Mouse (Mus musculus): ENCODE measurements at regions not wholly inside any gene's neighbourhood (a gene's known extent, or its start where the extent isn't known, plus 50 kb on each side); places are given as distances from the start of the nearest gene placed in this dataset.
"Not testable (repeated sequence)": the region's sequence is repeated elsewhere in the genome, so short reads cannot be mapped to it uniquely, and the experiment has no call there.

DNA sequence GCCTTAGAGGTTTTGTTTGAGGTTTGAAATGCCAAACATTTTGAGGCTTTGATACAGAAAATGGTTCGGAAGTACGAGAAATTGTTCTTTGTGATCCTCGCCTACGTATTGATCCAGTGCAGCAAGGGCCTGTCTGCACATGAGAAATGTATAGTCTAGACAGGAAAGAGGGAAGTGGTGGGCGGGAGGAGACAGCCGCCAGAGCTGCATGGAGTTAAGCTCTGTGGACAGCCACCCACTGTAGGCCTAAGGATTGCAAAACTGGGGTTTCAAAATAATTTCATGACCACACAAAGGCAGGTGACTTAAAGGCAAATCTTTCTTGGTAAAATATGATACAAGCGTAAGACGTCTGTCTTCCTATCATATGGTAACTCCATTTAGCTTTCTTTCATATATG is 178.4 kb downstream of the Csl start:
- DNase-seq (ENCODE audit: low spot score) = no peak

DNA sequence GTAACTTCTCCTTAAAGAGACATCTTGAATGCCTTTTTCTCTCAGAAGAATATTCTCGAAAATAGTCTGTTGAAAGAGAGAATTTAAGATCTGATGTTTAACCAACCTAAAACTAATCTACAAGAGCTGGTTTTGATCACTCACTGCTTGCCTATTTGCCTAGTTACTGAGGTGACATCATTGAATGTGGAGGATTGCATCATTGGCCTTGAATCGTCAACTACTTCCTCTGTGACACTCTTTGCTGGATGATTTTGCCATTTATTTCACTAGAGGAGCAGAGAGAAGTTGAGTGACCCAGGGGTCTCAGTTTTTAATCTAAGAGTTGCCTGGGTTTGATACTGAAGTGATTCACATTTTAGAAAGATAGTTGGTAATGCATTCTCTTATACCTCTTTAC is 174.6 kb downstream of the Csl start:
- no peak for DNase-seq (ENCODE audit: low spot score)

DNA sequence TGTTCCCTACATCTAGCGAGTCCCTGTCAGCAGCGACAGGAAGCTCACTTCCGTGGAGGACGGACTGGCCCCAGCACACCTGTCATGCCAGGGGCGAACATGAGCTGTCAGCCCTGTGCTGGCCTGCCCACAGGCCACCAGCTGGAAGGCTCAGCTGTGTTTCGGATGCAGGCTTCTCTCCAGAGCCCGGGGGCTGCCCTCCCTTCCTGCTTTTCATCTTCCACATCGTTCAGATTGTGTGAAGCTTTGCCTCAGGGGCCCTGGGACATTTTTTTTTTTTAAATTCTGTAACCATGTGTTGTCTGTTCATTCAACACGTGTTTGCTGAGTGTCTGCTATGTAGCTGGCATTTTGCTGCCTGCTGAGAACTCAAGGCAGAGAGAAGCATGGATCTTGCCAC is 167.2 kb downstream of the Csl start:
- no peak for DNase-seq (ENCODE audit: low spot score)

DNA sequence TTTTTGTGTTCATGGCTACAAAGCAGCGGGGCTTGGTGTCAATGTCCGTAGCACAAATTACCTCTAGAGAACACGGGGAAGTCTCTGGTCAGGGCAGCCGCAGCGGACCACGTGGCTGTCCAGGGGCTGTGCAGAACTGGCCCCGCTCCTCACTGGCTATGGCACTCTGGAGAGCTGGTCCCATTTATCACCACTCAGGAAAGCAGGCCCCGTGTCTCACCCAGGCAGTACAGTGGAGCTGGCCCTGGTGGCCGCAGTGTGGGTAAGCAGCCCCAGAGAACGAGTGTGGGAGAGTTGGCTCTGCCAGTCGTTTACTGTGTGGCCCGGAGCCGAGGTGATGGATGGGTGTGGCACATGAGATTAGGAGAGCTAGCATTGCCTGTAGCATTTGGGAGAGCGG is 163.8 kb downstream of the Csl start:
- DNase-seq (ENCODE audit: low spot score) = no peak

DNA sequence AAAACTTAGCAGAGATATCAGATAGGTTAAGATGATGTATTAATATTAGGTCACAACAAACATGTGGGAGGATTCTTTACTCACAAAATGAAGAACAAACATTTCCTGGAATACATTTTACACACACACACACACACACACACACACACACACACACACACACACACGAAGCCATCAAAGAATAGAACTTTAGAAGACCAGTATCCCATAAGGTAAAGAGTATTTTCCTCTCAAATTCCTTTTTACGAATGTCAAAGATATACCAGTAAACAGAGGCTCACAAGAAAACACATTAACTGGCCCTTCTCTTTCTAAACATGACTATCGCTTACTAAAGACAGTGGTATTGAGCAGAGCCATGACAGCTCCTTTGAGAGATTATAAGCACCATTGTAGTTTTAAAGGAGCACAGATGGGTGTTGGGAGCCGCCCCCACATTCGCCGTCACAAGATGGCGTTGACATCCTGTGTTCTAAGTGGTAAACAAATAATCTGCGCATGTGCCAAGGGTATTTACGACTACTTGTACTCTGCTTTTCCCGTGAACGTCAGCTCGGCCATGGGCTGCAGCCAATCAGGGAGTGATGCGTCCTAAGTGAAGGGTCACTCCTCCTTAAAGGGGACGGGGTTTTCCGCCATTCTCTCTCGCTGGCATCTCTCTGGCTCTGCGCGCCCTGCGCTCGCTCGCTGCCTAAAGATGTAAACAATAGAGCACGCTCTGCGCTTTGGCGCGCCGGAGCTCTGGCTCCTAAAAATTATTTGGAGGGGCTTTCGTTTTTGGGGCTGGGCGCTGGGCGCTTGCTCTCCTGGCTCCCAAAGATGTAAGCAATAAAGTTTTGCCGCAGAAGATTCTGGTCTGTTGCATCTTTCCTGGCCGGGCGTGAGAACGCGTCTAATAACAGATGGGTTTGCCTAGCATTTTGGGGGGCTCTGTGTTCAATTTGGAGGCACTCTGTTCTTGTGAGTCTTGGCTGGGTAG is 160.0 kb downstream of the Csl start:
- not testable (repeated sequence) for DNase-seq (ENCODE audit: low spot score)

DNA sequence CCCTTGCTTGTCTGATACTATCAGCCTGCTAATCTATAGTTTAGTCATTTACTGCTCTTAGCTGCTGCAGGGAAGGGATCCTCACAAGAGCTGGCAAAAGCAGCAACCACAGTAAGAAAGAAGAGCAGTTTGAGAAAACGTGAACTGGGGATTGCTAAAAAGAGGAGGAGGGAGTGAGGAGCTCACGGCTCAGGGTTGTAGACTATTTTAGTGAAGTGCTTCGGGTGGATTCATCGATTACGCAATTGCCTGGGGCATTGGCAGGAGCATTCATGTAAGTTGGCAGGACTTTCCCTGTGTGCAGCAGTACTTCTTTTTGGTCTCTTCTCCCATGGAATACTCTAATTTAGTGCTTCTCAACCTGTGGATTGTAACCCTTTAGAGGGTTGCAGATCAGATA is 157.1 kb downstream of the Csl start:
- DNase-seq (ENCODE audit: low spot score) = no peak

DNA sequence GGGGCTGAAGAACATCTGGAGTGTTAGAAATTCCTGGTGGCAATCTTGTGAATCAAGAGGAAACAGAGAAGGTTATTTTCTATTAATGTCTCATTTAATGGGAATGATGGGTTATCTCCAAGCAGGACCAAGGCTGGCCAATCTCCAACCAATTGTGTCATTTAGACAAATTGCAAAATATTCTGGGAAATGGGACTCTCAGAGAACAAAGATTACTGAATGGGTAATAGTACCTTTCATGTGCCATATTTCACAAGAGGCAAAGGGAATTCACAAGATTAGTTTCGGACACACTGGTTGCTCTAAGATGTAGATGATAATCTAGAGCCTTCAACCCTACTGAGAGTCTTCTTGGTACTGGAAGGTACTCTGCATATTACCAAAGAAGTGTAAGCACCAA is 155.3 kb downstream of the Csl start:
- no peak for DNase-seq (ENCODE audit: low spot score)

DNA sequence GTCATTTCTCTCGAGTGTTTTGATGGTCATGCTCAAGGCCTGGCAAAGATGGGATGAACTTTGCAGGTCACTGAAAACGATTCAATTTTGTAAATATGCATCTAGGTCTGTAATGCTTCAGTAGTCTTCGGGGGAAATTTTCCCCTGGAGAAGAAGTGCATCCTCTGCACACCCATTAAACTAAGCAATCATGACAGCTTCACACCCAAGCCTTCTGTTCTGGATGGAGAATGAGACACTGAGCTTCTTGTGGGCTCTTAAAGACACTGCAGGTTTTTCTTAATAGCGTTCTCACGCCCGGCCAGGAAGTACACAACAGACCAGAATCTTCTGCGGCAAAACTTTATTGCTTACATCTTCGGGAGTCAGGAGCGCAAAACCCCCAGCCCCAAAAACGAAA is 151.0 kb downstream of the Csl start:
- no peak for DNase-seq (ENCODE audit: low spot score)

DNA sequence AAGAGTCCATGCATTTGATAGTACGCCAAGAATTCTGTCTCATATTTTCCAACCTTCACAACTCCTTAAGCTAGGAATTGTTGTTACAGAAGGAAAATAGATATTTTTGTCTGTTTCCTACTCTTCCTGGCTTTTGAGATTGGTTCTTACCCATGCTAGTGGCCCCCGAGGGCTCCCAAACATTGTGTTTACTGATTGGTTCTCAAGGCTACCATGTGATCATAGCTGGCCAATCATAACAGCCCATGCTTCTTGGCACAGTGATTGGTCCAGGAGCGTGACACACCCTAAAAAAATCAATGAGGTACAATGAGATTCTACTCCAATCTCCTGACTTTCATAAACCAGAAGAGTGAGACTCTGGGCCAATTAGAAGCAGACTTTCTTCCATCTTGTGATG is 150.0 kb downstream of the Csl start:
- DNase-seq (ENCODE audit: low spot score) = no peak

DNA sequence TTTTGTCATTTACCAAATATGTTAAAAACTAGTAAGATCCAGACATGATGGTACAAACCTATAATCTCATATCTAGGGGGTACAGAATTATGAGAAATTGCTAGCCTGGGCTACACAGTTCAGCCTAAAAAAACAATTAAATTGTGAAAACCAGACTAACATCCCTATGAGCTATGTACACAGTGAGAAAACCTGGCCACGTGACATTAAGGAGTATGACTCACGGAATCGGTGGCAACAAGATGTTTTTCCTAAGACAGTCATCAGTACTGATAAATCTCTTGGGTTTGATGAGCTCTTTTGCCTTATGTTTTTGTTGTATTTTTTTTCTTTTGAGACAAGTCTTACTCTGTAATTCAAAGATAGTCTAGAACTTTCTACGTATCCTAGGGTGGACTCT is 148.6 kb downstream of the Csl start:
- no peak for DNase-seq (ENCODE audit: low spot score)

DNA sequence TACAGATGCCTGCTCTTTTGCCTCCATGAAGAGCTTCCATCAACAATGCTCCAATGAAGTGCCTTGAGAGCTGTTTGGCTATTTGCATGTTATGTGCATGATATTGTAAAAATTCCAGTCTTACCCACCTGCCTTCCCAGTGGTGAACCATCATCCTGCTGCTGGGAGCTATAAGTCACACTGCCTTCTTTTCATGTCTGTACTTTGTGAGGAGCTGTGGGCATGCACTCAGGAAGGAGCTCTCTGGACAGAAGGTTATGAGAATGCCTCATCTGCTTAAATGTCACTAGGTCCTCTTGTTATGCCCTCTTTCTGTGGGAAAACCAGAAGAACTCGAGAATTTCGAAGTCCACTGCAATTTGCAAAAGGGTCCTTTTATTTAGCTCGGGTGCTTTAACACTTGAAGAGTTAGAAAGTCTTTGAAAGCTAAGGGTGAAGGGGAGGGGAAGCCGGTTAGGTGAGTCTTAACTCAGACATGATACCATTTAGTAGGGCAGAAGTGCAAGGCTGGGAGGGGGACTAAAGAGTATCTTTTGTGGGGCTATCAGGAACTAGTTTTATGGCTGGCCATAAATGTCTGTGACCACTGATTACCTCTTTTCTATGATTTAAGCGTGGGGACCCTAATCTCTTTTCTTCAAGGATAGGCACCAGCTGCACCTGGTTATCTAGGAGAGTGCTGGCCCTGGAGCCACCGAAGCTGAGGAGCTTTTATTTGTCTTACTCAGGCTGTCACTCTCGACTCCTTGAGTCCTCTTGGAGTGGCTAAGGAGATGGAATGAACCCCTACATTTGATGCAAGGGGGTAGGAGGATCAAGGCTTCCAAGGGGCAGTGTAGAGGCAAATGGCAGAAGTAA is 144.8 kb downstream of the Csl start:
- DNase-seq (ENCODE audit: low spot score) = no peak

DNA sequence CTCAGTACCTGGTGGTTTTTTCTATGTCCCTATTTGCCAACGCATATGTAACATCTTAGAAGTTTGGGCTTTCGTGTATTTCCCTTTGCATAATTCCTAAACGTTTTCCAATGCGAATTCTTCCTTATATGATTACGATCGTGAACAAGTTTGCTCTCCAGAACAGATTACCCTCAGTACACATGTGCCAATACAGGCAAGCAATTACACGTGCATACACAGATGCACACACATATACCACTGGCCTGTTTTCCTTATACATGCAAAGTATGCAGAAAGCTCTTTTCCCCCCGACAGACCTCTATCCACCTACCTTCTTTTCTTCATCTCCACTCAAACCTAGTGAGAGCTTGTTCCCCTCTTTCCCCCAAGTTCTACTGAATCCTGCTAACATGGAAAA is 144.1 kb downstream of the Csl start:
- DNase-seq (ENCODE audit: low spot score) = no peak

DNA sequence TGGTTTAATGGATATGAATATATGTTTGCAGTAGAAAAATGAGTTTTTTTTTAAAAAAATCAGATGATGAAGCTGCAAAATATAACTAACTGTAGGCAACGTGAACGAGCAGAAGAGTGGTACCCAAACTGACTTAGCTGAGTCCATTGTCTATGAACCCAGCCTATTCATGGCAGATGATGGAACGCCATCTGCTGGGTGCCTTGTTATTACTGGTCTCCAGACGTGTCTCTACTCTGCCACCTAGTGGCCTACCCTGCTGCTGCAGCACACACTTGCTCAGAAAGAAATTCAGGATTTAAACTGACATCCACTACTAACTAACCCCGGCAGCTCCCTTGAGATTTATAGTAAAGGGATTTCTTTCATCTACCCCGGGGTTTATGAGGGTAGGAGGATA is 143.7 kb downstream of the Csl start:
- peak; percentile 53 for DNase-seq (ENCODE audit: low spot score)

DNA sequence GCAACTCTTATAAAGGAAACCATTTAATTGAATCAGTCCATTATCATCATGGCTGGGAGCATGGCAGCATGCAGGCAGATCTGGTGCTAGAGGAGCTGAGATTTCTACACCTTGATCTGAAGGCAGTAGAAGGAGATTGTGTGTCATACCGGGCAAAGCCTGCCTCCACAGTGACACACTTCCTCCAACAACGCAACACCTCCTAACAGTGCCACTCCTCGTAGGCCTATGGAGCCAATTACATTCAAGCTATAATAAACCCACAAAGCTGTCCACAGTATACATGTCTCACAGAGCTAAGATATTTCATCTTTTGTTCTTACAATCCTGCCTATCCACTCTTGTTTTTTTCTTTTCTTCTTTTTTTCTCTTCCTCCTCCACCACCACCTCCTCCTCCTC is 141.8 kb downstream of the Csl start:
- no peak for DNase-seq (ENCODE audit: low spot score)

DNA sequence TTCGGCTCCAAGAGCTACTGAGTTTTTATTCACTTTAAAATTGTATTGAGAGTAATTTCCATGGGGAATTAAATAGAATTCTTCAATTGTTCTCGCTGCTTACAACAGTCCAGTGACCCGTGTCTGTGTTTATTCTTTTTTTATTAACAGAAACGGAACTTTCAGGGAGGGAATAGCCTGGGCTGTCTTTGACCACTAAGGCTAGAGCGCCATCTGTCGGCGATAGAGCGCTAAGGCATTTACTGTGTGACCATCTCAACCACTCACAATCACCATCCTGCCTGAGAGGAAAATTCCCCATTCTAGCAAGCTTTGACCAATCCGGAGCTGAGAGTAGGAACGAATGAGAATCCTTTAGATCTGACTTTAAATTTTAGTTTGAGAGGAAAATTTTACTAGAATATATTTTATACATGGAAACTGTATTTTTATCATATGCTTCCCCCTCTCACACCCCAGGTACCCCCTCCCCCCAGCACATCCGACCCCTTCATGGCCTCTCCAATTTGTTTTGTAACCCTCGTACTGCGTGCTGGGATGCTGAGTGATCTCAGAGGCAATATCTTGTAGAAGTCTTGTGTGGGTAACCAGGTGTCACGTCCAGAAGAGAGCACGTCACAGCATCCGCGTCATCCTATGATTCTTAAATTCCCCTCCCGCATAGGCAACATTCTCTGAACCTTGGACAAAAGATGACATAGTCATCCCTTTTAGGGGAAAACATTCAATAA is 139.9 kb downstream of the Csl start:
- peak; percentile 68 for DNase-seq (ENCODE audit: low spot score)

DNA sequence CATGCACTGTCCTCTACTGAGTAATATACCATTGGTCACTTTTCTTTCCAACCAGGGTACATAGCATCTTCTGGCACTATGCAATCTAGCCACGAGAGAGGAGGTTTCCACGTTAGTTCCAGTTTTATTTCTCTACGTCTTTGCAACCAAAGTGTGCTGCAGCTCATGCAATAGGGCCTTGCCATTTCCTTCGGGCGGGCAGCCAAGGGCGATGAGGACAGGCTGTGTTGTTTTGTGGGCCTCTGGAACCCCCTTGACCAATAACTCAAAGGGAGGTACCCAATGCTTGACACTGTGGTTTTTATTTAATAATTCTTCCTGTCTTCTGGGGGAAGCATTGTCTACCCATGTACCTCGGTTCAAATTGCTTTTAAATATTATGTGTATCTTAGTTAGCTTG is 139.0 kb downstream of the Csl start:
- no peak for DNase-seq (ENCODE audit: low spot score)

DNA sequence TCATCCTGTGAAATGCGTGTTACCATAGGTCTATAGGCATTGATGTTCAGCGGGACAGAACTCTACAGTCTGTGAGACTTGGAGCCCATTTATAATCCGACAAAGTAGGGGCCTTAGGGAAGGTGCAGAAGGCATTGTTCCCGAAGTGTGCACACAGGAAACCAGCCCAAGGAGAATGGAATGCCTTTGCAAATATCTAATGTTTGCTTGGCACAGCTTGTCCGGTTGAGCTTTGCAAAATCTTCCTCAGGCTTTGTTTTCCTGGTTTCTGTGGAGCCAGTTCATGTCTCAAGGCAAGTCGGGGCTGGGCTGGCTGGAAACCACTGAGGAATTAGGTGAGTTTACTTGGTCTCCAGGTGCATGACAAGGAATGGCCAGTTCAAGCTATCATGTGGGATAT is 132.1 kb downstream of the Csl start:
- no peak for DNase-seq (ENCODE audit: low spot score)

DNA sequence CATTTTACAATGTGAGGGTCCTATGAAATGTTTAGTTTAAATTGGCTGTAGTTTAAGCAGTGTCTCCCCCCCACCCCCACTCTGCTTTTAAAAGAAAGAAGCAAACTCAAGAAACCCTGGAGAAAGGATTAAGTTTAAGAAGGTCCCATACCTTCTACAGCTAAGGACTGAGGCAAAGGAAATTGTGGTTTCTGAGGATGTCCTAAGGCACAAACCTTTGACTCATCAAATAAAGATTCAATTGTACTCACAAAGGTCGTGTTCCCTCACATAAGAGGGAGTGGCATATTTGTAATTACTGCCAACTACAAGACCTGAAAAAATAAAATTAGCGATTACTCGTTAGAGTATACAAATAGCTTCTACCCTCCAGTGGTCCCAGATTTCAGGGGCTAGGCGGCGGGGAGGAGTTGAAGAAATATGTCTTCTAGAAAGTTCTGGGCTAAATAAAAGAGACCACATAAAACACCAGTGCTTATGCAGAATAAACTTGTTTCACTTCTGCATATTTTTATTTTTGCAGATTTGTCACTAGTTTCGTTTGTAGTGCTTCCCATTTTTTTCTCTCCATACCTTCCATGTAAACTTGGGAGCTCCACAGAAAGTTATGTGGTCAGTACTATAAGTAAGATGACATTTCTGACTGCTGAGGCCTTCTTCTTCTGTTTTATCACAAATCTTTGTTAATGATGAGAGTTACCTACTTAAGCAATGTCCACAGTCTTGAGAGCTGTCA is 127.0 kb downstream of the Csl start:
- DNase-seq (ENCODE audit: low spot score) = no peak

DNA sequence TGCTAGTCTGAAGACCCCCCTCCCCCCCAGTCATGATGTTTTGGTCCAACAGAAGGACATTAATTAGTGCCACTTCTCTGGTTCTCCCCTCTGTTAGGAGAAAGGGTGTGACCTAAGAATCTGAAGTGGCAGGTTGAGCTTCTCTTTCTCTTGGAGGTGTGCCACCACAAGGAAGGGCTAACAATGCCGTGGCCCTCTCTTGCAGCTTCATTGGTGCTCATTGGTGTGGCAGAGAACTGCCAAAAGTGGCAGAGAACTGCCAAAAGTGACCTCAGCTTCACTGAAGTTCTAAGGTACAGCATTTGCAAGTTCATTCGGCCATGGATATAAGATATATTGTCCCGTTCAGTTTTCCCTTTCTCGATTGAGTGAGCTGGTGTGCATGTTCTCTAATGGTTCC is 123.7 kb downstream of the Csl start:
- no peak for DNase-seq (ENCODE audit: low spot score)

DNA sequence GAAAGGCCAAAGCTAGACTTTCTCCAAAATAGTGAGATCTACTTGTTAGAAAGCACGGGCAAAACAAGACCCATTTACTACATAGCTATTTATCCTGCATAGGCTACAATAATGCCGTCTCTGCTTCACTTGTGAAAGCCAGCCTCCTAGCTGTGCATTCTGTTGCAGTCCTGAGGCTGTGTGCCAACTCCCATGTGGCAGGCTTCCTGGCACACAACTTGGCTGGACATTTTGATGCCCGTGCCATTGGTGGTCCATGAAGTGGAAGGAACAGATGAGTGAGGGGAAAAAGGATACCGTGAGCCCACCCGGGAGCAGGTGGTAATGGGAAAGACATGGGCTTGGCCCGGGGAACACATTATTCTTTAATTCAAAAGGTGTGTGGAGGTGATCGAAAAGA is 120.4 kb downstream of the Csl start:
- DNase-seq (ENCODE audit: low spot score) = no peak

DNA sequence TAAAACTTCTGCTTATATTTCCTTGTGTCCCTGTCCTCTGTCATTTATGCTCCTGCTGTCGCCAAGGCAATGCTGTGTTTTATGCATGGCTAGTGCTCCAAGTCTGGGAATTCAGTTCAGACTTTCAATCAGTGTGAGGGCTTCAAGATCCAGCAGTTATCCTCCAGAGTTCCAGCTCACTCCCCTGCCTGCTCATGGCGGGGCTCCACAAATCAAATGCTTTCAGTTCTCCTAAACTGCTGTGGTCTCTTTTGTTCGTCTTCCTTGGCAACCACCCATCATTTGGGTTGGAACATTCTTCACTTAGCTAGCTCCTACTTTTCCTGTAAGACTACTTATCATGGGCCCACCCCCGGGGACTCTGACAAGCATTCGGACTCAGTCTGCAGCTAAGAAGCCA is 120.0 kb downstream of the Csl start:
- DNase-seq (ENCODE audit: low spot score) = no peak

DNA sequence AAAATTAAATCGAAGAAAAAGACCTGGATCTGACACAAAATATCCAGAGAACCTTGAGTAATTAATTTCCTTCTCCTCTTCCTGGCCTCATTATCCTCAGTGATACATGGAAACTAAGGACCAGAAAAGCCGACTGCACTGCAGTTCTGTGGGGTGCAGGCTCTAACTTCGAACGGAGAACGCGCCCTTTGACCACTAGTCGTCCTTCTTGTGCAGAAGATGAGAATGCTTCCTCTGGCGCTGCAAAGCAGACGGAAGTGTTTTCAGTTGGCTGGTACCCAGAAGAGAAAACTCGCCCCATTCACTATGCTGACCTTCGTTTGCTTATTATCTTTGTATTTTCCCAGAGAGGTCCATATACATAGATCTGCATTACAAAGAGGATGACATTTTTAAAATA is 117.7 kb downstream of the Csl start:
- peak; percentile 45 for DNase-seq (ENCODE audit: low spot score)

Measured in testis, postnatal 14 days (tissue).